Mouse (Mus musculus) olfactory bulb, adult 2 months (tissue): ENCODE results near the gene 4932438A13Rik. TPM values are rescaled to one million over a fixed set of nuclear protein-coding genes. Genes with fewer than 3 reads are reported as not detected.

Experiments
- H3K27ac ChIP-seq: fragments of 200-500 bp; 2 replicates; pipeline ENCODE4 v1.5.1; 2012; ENCODE audit warnings: low read depth, low read length; ENCODE audit not compliant: insufficient read depth
- H3K4me1 ChIP-seq: fragments of 200-500 bp; 2 replicates; pipeline ENCODE4 v1.6.1; 2012; ENCODE audit warnings: low read length; ENCODE audit not compliant: control insufficient read depth, insufficient read depth
- H3K4me3 ChIP-seq: fragments of 200-500 bp; 2 replicates; pipeline ENCODE4 v1.5.1; 2012; ENCODE audit warnings: mild to moderate bottlenecking, low read depth, low read length, moderate library complexity; ENCODE audit not compliant: insufficient read depth
- CTCF ChIP-seq: fragments of 200-500 bp; IDR thresholded peaks from 2 replicates; pipeline ENCODE4 v1.5.1; 2012; ENCODE audit warnings: low read depth, mild to moderate bottlenecking, low read length, moderate library complexity; ENCODE audit not compliant: insufficient read depth
- POLR2A ChIP-seq: fragments of 200-500 bp; IDR thresholded peaks from 2 replicates; pipeline ENCODE4 v1.6.1; 2012; ENCODE audit warnings: mild to moderate bottlenecking, low read depth, low read length, moderate library complexity; ENCODE audit not compliant: insufficient read depth
- WGBS: fragments of 180-500 bp; shearing (Covaris S2); methylation state at CpG from one replicate; pipeline ENCODE4 v1.1.7; 2018; 5-methylcytosine and 5-hydroxymethylcytosine counted together
- polyA plus RNA-seq: library from polyadenylated mRNA; stranded (reverse); fragments of >200 nt; gene quantifications from 2 replicates; pipeline ENCODE4 v1.2.4, GENCODE M21; 2012; ENCODE audit warnings: low replicate concordance; ENCODE audit not compliant: missing spikeins, insufficient read depth, insufficient read length

4932438A13Rik gene
- polyA plus RNA-seq, 1 experiment = 204 TPM

DNA sequence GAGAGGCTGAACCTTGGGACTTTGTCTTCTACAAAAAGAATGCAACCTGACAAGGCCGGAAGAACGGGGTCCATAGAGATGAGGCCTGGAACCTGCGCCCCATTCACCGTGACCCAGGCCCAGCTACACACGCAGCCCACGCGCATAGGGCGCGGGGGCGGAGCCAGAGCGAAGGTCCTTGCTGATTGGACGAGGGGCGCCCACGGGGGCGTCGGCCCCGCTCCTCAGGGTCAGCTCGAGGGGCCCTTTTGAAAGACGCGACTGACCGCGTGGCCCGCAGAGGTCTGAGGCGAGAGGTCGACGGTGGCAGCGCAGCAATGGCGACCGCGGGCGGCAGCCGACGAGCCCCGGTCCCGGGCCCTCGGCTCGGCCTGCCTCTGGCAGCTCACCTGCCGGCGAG lies 200.5 kb downstream of the 4932438A13Rik start, which contains the start of gene Adad1:
Adad1 (plus strand) TSS at position 122 of the 400 bp plus-strand sequence.
- TF ChIP-seq CTCF (no peak), POLR2A (no peak)
- Histone ChIP-seq H3K4me1 (no peaks in the 10 kb centered on the region), H3K4me3 (no peak within 1 kb of the TSS), H3K27ac (no peak within 1 kb of the TSS)
- WGBS = 76% methylated on average over 39 of the region's 39 CpGs

DNA sequence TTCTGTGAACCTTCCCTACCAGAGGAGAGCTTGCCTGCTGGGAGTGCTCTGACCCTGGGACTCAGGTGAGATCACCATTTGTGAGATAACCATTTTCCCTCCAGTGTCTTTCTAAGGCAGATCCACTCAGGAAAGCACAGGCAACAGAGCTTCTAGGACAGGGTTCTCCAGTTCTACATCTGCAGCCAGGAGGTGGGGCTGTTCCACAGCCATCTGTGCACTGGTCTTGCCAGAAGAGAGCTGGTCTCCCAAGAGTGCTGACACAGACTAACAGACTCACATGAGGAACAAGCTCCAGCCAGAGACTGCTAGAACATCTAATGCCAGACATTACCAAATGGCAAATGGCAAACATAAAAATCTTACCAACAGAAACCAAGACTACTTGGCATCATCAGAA lies 210.3 kb downstream of the 4932438A13Rik start:
- no peak for TF ChIP-seq POLR2A
- no peak for TF ChIP-seq CTCF
- Histone ChIP-seq H3K4me3 (no peak overlapping the region), H3K27ac (no peak overlapping the region), H3K4me1 (no peaks in the 10 kb centered on the region)

DNA sequence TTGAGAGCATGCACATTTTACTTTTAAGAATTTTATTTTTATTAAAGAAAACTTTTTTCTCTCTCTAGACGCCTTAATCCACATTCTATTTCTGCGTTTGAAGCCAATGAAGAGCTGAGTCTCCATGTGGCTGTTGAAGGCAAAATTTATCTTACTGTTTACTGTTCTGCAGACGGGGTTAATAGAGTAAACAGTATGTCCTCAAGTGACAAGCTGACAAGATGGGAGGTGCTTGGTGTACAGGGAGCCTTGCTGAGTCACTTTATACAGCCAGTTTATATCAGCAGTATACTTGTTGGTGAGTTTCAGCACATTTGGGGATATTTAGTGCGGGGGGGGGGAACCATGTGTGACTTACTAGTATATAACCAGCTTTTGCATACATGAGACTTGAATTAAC lies 222.0 kb downstream of the 4932438A13Rik start:
- Histone ChIP-seq H3K27ac (no peak overlapping the region), H3K4me1 (no peaks in the 10 kb centered on the region), H3K4me3 (no peak overlapping the region)
- 79% methylated on average over 4 of the region's 4 CpGs for WGBS
- TF ChIP-seq POLR2A = no peak
- no peak for TF ChIP-seq CTCF

DNA sequence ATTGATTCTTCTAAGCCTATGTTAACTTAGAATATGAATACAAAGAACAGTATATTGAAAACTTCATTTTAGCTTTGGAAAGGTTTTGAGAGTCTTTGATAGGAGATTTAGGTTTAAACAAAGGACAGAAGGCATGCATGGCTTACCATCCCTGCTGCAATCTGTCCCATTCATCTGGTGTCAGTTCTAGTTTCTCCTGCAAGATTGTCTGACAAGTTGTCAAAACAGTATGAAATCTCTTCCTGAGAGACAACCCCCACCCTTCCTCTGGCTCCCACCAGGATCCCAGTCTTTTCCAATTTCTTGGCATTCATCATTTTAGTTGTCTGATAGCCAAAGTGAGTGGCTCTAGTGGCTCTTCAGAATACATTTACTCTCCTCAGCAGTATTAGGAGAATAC lies 227.8 kb downstream of the 4932438A13Rik start:
- TF ChIP-seq POLR2A = no peak
- no peak for TF ChIP-seq CTCF
- H3K4me3 ChIP-seq = no peak overlapping the region
- H3K4me1 ChIP-seq = no peaks in the 10 kb centered on the region
- no peak overlapping the region for H3K27ac ChIP-seq

Other genes starting within 250 kb of the 4932438A13Rik start
- gene Bbs7, start 249.6 kb upstream of the 4932438A13Rik start, polyA plus RNA-seq = not detected in 2 replicates
- gene Trpc3, start 172.9 kb upstream of the 4932438A13Rik start, polyA plus RNA-seq = not detected in 2 replicates
- not detected in 2 replicates for gene Adad1, start 200.4 kb downstream of the 4932438A13Rik start, polyA plus RNA-seq